Comparison of ENCODE assay signal across 11 mouse cellular contexts in genomic region chr13:58514147-58514727, GRCm38 (mm10).
A peak's percentile ranks its signal among the peaks of the same experiment; 100 is the strongest.
DNase-seq lines count a peak whose midpoint lies in the region; ATAC-seq and TF ChIP-seq lines count a peak whose summit lies in the region.
"Had no signal": no experiment of that assay in that cellular context is flagged by ENCODE, and none has a peak within 500 bp of the region (broad histone marks: within the 10 kb centered on the region; RNA-seq: fewer than 3 reads in every experiment).

No protein-coding gene starts in this region.

- no peak overlapping the region for H3K4me3 ChIP-seq in hindbrain, postnatal 0 days (ENCODE audit: low read length)
- H3K4me3 ChIP-seq in hindbrain, embryonic 13.5 days: no peak overlapping the region
- no peak overlapping the region for H3K4me3 ChIP-seq in midbrain, embryonic 11.5 days (ENCODE audit: low read depth, low read length)
- H3K4me3 ChIP-seq in midbrain, embryonic 15.5 days: no peak overlapping the region
- H3K4me3 ChIP-seq in stomach, postnatal 0 days (ENCODE audit: low read depth, low read length): no peak overlapping the region
- H3K4me3 ChIP-seq: hindbrain, embryonic 12.5 days; megakaryocyte, embryonic 14.5 days had no signal

- no peak overlapping the region for H3K4me2 ChIP-seq in hindbrain, postnatal 0 days (ENCODE audit: low read depth, low read length)
- H3K4me2 ChIP-seq in hindbrain, embryonic 13.5 days: no peak overlapping the region
- H3K4me2 ChIP-seq in midbrain, embryonic 11.5 days: no peak overlapping the region
- no peak overlapping the region for H3K4me2 ChIP-seq in midbrain, embryonic 15.5 days
- no peak overlapping the region for H3K4me2 ChIP-seq in stomach, postnatal 0 days (replicated peaks; ENCODE audit: low read depth)
- H3K4me2 ChIP-seq: hindbrain, embryonic 12.5 days had no signal

- TF ChIP-seq CTCF in hindbrain, postnatal 0 days (IDR thresholded peaks at IDR 0.05; ENCODE audit: low read depth): peak; percentile 61
- TF ChIP-seq CTCF in stomach, postnatal 0 days (IDR thresholded peaks at IDR 0.05; ENCODE audit: low read depth): peak; percentile 72

- no peaks in the 10 kb centered on the region for H3K27me3 ChIP-seq in hindbrain, postnatal 0 days (ENCODE audit: insufficient read depth, low read length)
- no peaks in the 10 kb centered on the region for H3K27me3 ChIP-seq in hindbrain, embryonic 13.5 days
- no peaks in the 10 kb centered on the region for H3K27me3 ChIP-seq in midbrain, embryonic 11.5 days (ENCODE audit: control insufficient read depth, insufficient read depth, low read length)
- H3K27me3 ChIP-seq in midbrain, embryonic 15.5 days (replicated peaks): no peaks in the 10 kb centered on the region
- no peaks in the 10 kb centered on the region for H3K27me3 ChIP-seq in stomach, postnatal 0 days (ENCODE audit: control insufficient read depth, insufficient read depth, low read length)
- H3K27me3 ChIP-seq: hindbrain, embryonic 12.5 days had no signal

- H3K9ac ChIP-seq in hindbrain, postnatal 0 days (replicated peaks; ENCODE audit: low read length): no peak overlapping the region
- no peak overlapping the region for H3K9ac ChIP-seq in hindbrain, embryonic 13.5 days
- no peak overlapping the region for H3K9ac ChIP-seq in midbrain, embryonic 11.5 days (ENCODE audit: low read length)
- no peak overlapping the region for H3K9ac ChIP-seq in midbrain, embryonic 15.5 days
- no peak overlapping the region for H3K9ac ChIP-seq in stomach, postnatal 0 days (ENCODE audit: low read length)
- H3K9ac ChIP-seq: hindbrain, embryonic 12.5 days had no signal

- H3K27ac ChIP-seq in hindbrain, postnatal 0 days: no peak overlapping the region
- no peak overlapping the region for H3K27ac ChIP-seq in hindbrain, embryonic 13.5 days
- H3K27ac ChIP-seq in midbrain, embryonic 11.5 days (ENCODE audit: low read depth, low read length): no peak overlapping the region
- no peak overlapping the region for H3K27ac ChIP-seq in midbrain, embryonic 15.5 days
- no peak overlapping the region for H3K27ac ChIP-seq in stomach, postnatal 0 days (replicated peaks)
- H3K27ac ChIP-seq: hindbrain, embryonic 12.5 days had no signal

- peak; percentile 45 for DNase-seq in hindbrain, postnatal 0 days (ENCODE audit: low spot score)
- peak; percentile 87 for DNase-seq in midbrain, embryonic 11.5 days (ENCODE audit: low spot score, missing footprints)
- peak; percentile 47 for DNase-seq in adipocyte (ENCODE audit: low spot score)
- DNase-seq in stomach, postnatal 0 days (ENCODE audit: low spot score): no peak
- DNase-seq: gastrocnemius, postnatal 36 days had no signal

- 87% methylated on average over 8 of the region's 8 CpGs for WGBS in hindbrain, postnatal 0 days
- WGBS in hindbrain, embryonic 13.5 days: 87% methylated on average over 8 of the region's 8 CpGs
- WGBS in midbrain, embryonic 11.5 days: 84% methylated on average over 8 of the region's 8 CpGs
- 88% methylated on average over 8 of the region's 8 CpGs for WGBS in midbrain, embryonic 15.5 days
- WGBS in stomach, postnatal 0 days: 86% methylated on average over 8 of the region's 8 CpGs

- H3K36me3 ChIP-seq in hindbrain, postnatal 0 days (ENCODE audit: insufficient read depth, low read length): no peaks in the 10 kb centered on the region
- no peaks in the 10 kb centered on the region for H3K36me3 ChIP-seq in hindbrain, embryonic 13.5 days
- H3K36me3 ChIP-seq in midbrain, embryonic 11.5 days (ENCODE audit: control insufficient read depth, insufficient read depth, low read length): no peaks in the 10 kb centered on the region
- H3K36me3 ChIP-seq in midbrain, embryonic 15.5 days (replicated peaks): no peaks in the 10 kb centered on the region
- H3K36me3 ChIP-seq in stomach, postnatal 0 days (ENCODE audit: control insufficient read depth, insufficient read depth, low read length): no peaks in the 10 kb centered on the region
- H3K36me3 ChIP-seq: hindbrain, embryonic 12.5 days had no signal

- H3K9me3 ChIP-seq in hindbrain, postnatal 0 days (ENCODE audit: low read length): no peaks in the 10 kb centered on the region
- no peaks in the 10 kb centered on the region for H3K9me3 ChIP-seq in hindbrain, embryonic 13.5 days
- H3K9me3 ChIP-seq in midbrain, embryonic 11.5 days (ENCODE audit: control insufficient read depth, low read length): no peaks in the 10 kb centered on the region
- H3K9me3 ChIP-seq in midbrain, embryonic 15.5 days: no peaks in the 10 kb centered on the region
- H3K9me3 ChIP-seq in stomach, postnatal 0 days (ENCODE audit: control insufficient read depth, low read length): no peaks in the 10 kb centered on the region

- ATAC-seq in hindbrain, postnatal 0 days: no peak
- ATAC-seq in hindbrain, embryonic 13.5 days (ENCODE audit: low FRiP score): no peak
- ATAC-seq in midbrain, embryonic 11.5 days (ENCODE audit: low FRiP score): no peak
- ATAC-seq in midbrain, embryonic 15.5 days (replicated peaks): no peak
- ATAC-seq in stomach, postnatal 0 days (ENCODE audit: low FRiP score, low TSS enrichment): no peak
- no peak for ATAC-seq in megakaryocyte, adult 5-6 weeks (ENCODE audit: poor library complexity, severe bottlenecking)
- ATAC-seq: activated CD4-positive, CD25-positive, alpha-beta regulatory T cell, adult 4 months had no signal

- no peak for TF ChIP-seq EP300 in stomach, postnatal 0 days (optimal IDR thresholded peaks at IDR 0.05)

- no peaks in the 10 kb centered on the region for H3K4me1 ChIP-seq in hindbrain, postnatal 0 days (ENCODE audit: insufficient read depth, low read length)
- H3K4me1 ChIP-seq in hindbrain, embryonic 13.5 days (replicated peaks): 0 out of 2 replicates have a peak, but pooled peaks cover 2% of the 10 kb centered on the region
- H3K4me1 ChIP-seq in midbrain, embryonic 11.5 days (ENCODE audit: control insufficient read depth, insufficient read depth, low read length): no peaks in the 10 kb centered on the region
- no peaks in the 10 kb centered on the region for H3K4me1 ChIP-seq in midbrain, embryonic 15.5 days
- H3K4me1 ChIP-seq in stomach, postnatal 0 days (replicated peaks; ENCODE audit: control insufficient read depth, insufficient read depth): no peaks in the 10 kb centered on the region
- H3K4me1 ChIP-seq: hindbrain, embryonic 12.5 days; megakaryocyte, embryonic 14.5 days had no signal
